Mouse (Mus musculus) kidney, embryonic 14.5 days (tissue): ENCODE measurements around the gene Olfr853. TPM values are rescaled to one million over a fixed set of nuclear protein-coding genes. Genes with fewer than 3 reads are reported as not detected.

ENCODE experiments used
- ATAC-seq: fragments of 200-750 bp; cut with Nextera tagmentation; 2 replicates; pipeline ENCODE4 v1.8.0; 2017; ENCODE audit warnings: moderate number of reproducible peaks, mild to moderate bottlenecking, moderate TSS enrichment, moderate library complexity; ENCODE audit not compliant: low FRiP score, low TSS enrichment
- H3K27ac ChIP-seq: fragments of 300-500 bp; sonication (generic); 2 replicates; pipeline ENCODE4 v1.5.1; 2014; ENCODE audit warnings: low read depth, mild to moderate bottlenecking, low read length, moderate library complexity, mixed read lengths
- H3K27me3 ChIP-seq: fragments of 300-500 bp; sonication (generic); 2 replicates; pipeline ENCODE4 v1.6.1; 2014; ENCODE audit warnings: mild to moderate bottlenecking, low read length; ENCODE audit not compliant: control insufficient read depth, insufficient read depth
- H3K36me3 ChIP-seq: fragments of 300-500 bp; sonication (generic); 2 replicates; pipeline ENCODE4 v1.6.1; 2014; ENCODE audit warnings: low read length, mixed read lengths; ENCODE audit not compliant: control insufficient read depth, insufficient read depth
- H3K4me1 ChIP-seq: fragments of 300-500 bp; sonication (generic); 2 replicates; pipeline ENCODE4 v1.6.1; 2014; ENCODE audit warnings: low read length, mixed read lengths; ENCODE audit not compliant: control insufficient read depth, insufficient read depth
- H3K4me2 ChIP-seq: fragments of 300-500 bp; sonication (generic); replicated peaks from 2 replicates; pipeline ENCODE4 v1.6.1; 2014; ENCODE audit warnings: low read depth, mild to moderate bottlenecking, low read length
- H3K4me3 ChIP-seq: fragments of 300-500 bp; sonication (generic); 2 replicates; pipeline ENCODE4 v1.5.1; 2014; ENCODE audit warnings: mild to moderate bottlenecking, low read length
- H3K9ac ChIP-seq: fragments of 300-500 bp; sonication (generic); 2 replicates; pipeline ENCODE4 v1.6.1; 2014; ENCODE audit warnings: low read depth, mild to moderate bottlenecking, low read length, moderate library complexity
- H3K9me3 ChIP-seq: fragments of 300-500 bp; sonication (generic); 2 replicates; pipeline ENCODE4 v1.6.1; 2016; ENCODE audit warnings: low read length; ENCODE audit not compliant: control insufficient read depth
- WGBS: fragments of 180-500 bp; shearing (Covaris S2); extraction: QIAGEN DNeasy Blood & Tissue Kit; methylation state at CpG from one replicate; pipeline ENCODE4 v1.1.7; 2014; 5-methylcytosine and 5-hydroxymethylcytosine counted together
- polyA plus RNA-seq: library from polyadenylated mRNA; unstranded; fragments of >200 nt; fragmentation: Nextera tagmentation; extraction: Ambion mirVana; gene quantifications from 2 replicates; pipeline ENCODE4 v1.2.1, GENCODE M21; 2014

Gene Olfr853
- not detected in 2 replicates for polyA plus RNA-seq

DNA sequence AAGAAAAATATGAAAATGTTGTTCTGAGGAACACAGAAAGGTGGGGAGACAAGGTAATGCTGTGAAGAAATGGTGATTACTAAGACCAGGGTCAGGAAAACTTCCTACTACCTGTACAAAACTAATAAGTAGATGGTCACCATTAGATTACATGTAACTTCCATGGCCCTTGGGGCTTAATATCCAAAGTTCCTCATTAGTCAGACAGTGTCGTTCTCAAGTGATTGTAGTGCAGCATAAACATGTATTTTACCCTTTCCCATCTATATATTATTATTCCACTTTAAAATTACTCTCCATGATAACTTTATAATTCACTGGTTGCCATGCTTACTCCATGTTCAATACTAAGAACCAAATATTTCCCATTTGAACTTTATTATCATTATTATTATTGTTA, at the start of gene Olfr853:
Gene Olfr853 (minus strand): TSS at position 101 of the 400 bp plus-strand sequence.
- peaks cover 2% of the 10 kb centered on the region; the same call in 1 of the 2 replicates for H3K9me3 ChIP-seq
- 72% methylated on average over 1 of the region's 1 CpGs for WGBS
- no peaks in the 10 kb centered on the region for H3K27me3 ChIP-seq
- H3K9ac ChIP-seq, result no peak within 1 kb of the TSS
- H3K4me1 ChIP-seq, result no peaks in the 10 kb centered on the region
- H3K27ac ChIP-seq, result no peak within 1 kb of the TSS
- no peak within 1 kb of the TSS for H3K4me3 ChIP-seq
- H3K36me3 ChIP-seq, result no peaks in the 10 kb centered on the region
- ATAC-seq, result no peak
- no peak within 1 kb of the TSS for H3K4me2 ChIP-seq

DNA sequence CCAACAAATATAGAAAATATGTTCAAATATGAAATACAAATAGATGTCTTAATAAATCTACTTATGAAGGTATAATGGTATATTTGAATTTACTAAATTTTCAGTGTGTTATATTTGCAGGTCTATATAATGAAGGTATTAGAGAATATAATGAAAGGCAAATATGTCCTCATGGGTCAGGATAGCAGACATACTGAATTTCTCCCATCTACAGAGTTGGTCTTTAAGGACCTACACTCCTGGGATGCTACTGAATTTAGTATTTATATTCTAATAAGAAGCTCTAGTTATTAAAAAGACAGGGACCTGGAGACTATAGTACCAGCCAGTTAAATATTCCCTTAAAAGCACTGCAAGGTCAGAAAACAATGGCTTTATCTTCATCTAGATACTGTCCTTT, 41.4 kb upstream of the Olfr853 start, which contains the start of gene Olfr855:
Gene Olfr855 (plus strand): TSS at position 301 of the 400 bp plus-strand sequence.
- no peaks in the 10 kb centered on the region for H3K4me1 ChIP-seq
- H3K4me3 ChIP-seq, result no peak within 1 kb of the TSS
- H3K36me3 ChIP-seq, result no peaks in the 10 kb centered on the region
- H3K27ac ChIP-seq, result no peak within 1 kb of the TSS
- no peak within 1 kb of the TSS for H3K9ac ChIP-seq
- no peaks in the 10 kb centered on the region for H3K9me3 ChIP-seq
- ATAC-seq, result no peak
- H3K4me2 ChIP-seq, result no peak within 1 kb of the TSS
- H3K27me3 ChIP-seq, result no peaks in the 10 kb centered on the region

DNA sequence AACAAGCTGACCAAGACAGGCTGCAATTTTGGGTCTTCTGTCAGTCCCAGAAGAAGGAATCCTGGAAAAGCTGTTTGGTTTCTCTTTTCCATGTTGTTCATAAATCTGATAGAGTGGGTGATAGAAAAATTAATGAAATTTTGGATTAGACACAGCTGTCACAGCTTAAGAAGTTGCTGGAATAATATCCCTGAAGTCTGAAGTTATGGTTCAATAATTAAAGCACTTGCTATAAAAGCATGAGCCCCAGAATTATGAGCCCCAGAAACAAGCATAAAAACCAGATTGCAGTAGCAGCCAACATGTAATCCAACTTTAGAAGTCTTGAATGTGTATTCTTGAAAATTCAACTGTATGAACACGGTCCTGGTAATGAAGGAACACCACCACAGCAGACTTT, 26.4 kb upstream of the Olfr853 start, which contains the start of gene Olfr854:
Gene Olfr854 (minus strand): TSS at position 101 of the 400 bp plus-strand sequence.
- no peak for ATAC-seq
- Histone ChIP-seq H3K9me3 (no peaks in the 10 kb centered on the region), H3K27ac (no peak within 1 kb of the TSS), H3K4me2 (no peak within 1 kb of the TSS), H3K4me1 (no peaks in the 10 kb centered on the region), H3K27me3 (no peaks in the 10 kb centered on the region), H3K4me3 (no peak within 1 kb of the TSS), H3K9ac (no peak within 1 kb of the TSS), H3K36me3 (no peaks in the 10 kb centered on the region)
- WGBS, result 87% methylated on average over 1 of the region's 1 CpGs

DNA sequence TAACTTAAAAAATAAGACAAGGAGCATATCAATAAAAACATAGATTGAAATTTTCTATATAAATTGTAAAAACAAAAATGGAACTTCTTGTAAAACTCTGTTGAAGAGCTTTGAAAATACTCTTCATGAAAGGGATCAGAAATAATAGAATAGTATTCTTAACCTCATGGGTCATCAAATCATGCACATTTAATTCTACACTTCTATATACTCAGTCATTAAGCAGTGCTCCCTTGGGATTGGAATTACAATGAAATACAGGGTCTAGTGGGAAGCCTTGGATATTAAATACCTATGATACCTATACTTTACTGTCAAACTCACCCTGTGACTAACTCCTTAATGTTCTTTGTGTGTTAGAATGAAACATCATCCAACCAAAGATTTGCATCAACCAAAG, 47.9 kb downstream of the Olfr853 start, which contains the start of gene Olfr851:
Gene Olfr851 (plus strand): TSS at position 301 of the 400 bp plus-strand sequence.
- peaks cover 7% of the 10 kb centered on the region; the same call in 1 of the 2 replicates for H3K9me3 ChIP-seq
- no peak within 1 kb of the TSS for H3K4me2 ChIP-seq
- no peak within 1 kb of the TSS for H3K4me3 ChIP-seq
- H3K36me3 ChIP-seq, result no peaks in the 10 kb centered on the region
- no peaks in the 10 kb centered on the region for H3K27me3 ChIP-seq
- H3K4me1 ChIP-seq, result no peaks in the 10 kb centered on the region
- H3K27ac ChIP-seq, result no peak within 1 kb of the TSS
- H3K9ac ChIP-seq, result no peak within 1 kb of the TSS
- no peak for ATAC-seq

Other genes starting within 250 kb of the Olfr853 start
- gene Olfr844, start 224.7 kb downstream of the Olfr853 start, polyA plus RNA-seq, result not detected in 2 replicates
- not detected in 2 replicates for gene Olfr845, start 204.6 kb downstream of the Olfr853 start, polyA plus RNA-seq
- gene Olfr846, start 177.1 kb downstream of the Olfr853 start, polyA plus RNA-seq, result not detected in 2 replicates
- not detected in 2 replicates for gene Olfr847, start 162.4 kb downstream of the Olfr853 start, polyA plus RNA-seq
- not detected in 2 replicates for gene Olfr849, start 100.8 kb downstream of the Olfr853 start, polyA plus RNA-seq
- gene Olfr850, start 62.8 kb downstream of the Olfr853 start, polyA plus RNA-seq, result not detected in 2 replicates
- not detected in 2 replicates for gene Olfr851, start 47.8 kb downstream of the Olfr853 start, polyA plus RNA-seq
- not detected in 2 replicates for gene Olfr854, start 26.3 kb upstream of the Olfr853 start, polyA plus RNA-seq
- not detected in 2 replicates for gene Olfr855, start 41.5 kb upstream of the Olfr853 start, polyA plus RNA-seq
- gene Zfp317, start 81.0 kb upstream of the Olfr853 start, polyA plus RNA-seq, result 23.3 and 39.1 TPM in 2 replicates
- not detected in 2 replicates for gene Olfr857, start 168.4 kb upstream of the Olfr853 start, polyA plus RNA-seq
- gene Olfr58, start 239.2 kb upstream of the Olfr853 start, polyA plus RNA-seq, result not detected in 2 replicates